Mouse (Mus musculus): ENCODE results near the gene Ifng. TPM values are rescaled to one million over a fixed set of nuclear protein-coding genes. Genes with fewer than 3 reads are reported as not detected.
"Not testable (repeated sequence)": the region's sequence is repeated elsewhere in the genome, so short reads cannot be mapped to it uniquely, and the experiment has no call there.

The Ifng gene
- polyA plus RNA-seq, 1 experiment from 2014 or later = not detected

DNA sequence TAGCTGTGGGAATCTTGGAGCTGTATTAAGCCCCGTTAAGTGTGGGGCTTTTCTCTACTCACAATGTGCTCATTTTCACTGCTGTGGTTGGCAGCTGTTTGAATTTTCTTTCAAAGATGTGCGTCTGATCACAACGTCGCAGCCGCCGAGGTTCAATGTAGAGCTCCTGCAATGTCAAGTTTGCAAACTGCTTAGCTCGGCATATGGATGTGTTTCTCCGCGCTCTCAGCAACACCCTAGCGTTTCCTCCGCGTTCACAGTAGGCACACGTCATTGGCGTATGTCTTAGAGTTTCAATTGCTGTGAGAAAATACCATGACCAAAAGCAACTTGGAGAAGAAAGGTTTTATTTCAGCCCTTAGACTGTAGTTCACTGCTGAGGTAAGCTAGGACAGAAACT, 5.1 kb downstream of the Ifng start:
- Histone ChIP-seq H3K4me2 (0 out of 2 replicates have a peak overlapping the region, but pooled peaks have one; percentile 8), H3K9me3 (replicated peaks) (no peaks in the 10 kb centered on the region), H3K4me1 (replicated peaks) (peaks cover 7% of the 10 kb centered on the region; the same call in 1 of the 2 replicates), H3K9ac (no peak overlapping the region), H3K36me3 (no peaks in the 10 kb centered on the region), H3K4me3 (no peak overlapping the region), H3K27me3 (no peaks in the 10 kb centered on the region), H3K27ac (no peak overlapping the region)
- no peak for ATAC-seq (replicated peaks; ENCODE audit: insufficient number of reproducible peaks, insufficient read depth, low FRiP score, low read depth)
- WGBS = 82% methylated on average over 14 of the region's 14 CpGs

DNA sequence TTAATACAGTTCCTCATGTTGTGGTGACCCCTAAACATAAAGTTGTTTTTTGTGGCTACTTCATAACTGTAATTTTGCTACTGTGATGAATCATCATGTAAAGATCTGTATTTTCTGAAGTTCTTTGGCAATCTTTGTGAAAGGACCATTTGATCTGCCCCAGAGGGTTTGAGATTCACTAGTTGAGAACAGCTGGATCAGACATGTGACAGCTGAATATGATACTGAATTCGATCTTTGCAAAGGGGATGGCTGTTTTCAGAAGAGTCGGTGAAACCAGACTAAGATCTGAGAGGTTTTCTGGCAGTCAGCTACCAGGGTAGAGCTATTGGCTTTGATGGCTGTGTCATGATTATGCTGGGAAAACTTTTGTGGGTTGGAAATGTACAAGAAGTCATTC, 10.9 kb downstream of the Ifng start:
- Histone ChIP-seq H3K27me3 (no peaks in the 10 kb centered on the region), H3K9ac (no peak overlapping the region), H3K9me3 (replicated peaks) (no peaks in the 10 kb centered on the region), H3K4me1 (replicated peaks) (no peaks in the 10 kb centered on the region), H3K4me3 (no peak overlapping the region), H3K36me3 (no peaks in the 10 kb centered on the region), H3K27ac (no peak overlapping the region), H3K4me2 (no peak overlapping the region)
- ATAC-seq (replicated peaks; ENCODE audit: insufficient number of reproducible peaks, insufficient read depth, low FRiP score, low read depth) = no peak
- 59% methylated on average over 2 of the region's 2 CpGs for WGBS

DNA sequence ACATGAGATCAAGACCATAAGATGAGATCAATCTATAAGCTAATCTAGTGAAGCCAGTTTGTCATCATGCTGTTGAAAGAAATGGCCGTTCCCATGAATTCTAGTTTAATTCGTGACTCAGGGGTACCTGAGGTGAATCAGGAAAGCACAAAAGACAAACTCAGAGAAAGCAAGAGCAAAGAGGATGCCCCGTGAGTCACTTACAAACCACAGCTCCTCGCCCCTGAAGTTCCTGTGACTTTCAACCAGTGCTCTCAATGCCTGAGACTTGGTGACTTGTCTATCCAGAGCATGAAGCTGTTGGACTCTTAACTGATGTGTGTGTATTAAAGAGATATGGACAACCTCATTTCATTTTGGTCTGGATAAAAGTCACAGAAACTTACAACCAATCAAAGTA, 17.9 kb downstream of the Ifng start:
- Histone ChIP-seq H3K4me2 (no peak overlapping the region), H3K36me3 (no peaks in the 10 kb centered on the region), H3K9ac (no peak overlapping the region), H3K27ac (no peak overlapping the region), H3K9me3 (replicated peaks) (no peaks in the 10 kb centered on the region), H3K4me1 (replicated peaks) (no peaks in the 10 kb centered on the region), H3K4me3 (no peak overlapping the region), H3K27me3 (no peaks in the 10 kb centered on the region)
- ATAC-seq (replicated peaks; ENCODE audit: insufficient number of reproducible peaks, insufficient read depth, low FRiP score, low read depth) = no peak
- WGBS = 69% methylated on average over 4 of the region's 4 CpGs

DNA sequence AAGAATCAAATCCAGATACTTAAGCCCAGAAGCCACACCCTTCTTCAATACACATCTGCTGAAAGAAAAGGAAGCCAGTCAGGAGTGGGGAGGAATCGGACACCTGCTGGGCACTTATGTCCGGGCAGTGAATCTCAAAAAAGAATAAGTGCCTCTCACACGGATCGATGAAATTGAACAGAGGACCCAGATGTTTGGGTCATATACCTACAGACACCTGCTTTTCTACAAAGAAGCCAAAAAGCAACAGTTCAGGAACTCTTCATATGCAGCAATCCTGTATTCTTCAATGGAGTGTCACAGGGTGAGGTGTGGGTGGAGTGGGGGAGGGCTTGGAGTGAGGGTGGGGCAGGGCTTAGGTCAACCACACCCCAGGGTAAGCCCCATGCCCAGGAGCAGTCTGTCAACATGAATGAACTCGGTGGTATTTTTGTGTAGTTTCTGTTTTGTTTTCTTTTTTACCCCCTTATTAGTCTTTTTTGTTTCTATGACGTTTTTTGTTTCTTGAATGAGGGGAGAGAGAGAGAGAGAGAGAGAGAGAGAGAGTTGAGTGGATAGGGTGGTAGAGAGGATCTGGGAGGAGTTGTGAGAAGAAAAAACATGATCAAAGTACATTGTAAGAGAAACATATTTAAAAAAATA, 20.4 kb downstream of the Ifng start:
- no peak overlapping the region for H3K9ac ChIP-seq
- no peaks in the 10 kb centered on the region for H3K27me3 ChIP-seq
- no peak overlapping the region for H3K27ac ChIP-seq
- H3K4me1 ChIP-seq (replicated peaks) = no peaks in the 10 kb centered on the region
- WGBS = 74% methylated on average over 6 of the region's 6 CpGs
- no peaks in the 10 kb centered on the region for H3K36me3 ChIP-seq
- H3K4me2 ChIP-seq = no peak overlapping the region
- ATAC-seq (replicated peaks; ENCODE audit: insufficient number of reproducible peaks, insufficient read depth, low FRiP score, low read depth) = no peak
- H3K4me3 ChIP-seq = no peak overlapping the region
- 0 out of 2 replicates have a peak, but pooled peaks cover 5% of the 10 kb centered on the region for H3K9me3 ChIP-seq (replicated peaks)

DNA sequence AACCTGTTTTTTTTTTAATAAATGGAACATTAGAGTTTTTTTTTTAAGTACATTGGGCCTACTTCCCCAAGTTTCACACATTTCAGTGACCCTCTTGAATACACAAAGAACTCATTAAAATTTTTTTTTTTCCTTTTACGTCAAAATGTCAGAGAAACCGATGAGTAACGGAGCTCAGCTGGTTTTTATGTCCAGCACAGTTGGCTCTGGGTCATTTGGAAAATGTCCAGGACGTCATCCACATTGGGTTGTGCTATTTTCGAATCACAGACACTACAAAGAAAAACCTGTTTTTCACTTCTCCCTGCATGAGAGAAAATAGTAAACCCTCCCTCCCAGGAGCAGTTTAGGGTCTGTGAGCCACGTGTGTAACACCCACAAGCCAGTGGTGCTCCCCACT, 25.6 kb downstream of the Ifng start:
- Histone ChIP-seq H3K4me1 (replicated peaks) (no peaks in the 10 kb centered on the region), H3K27me3 (no peaks in the 10 kb centered on the region), H3K9ac (no peak overlapping the region), H3K4me3 (no peak overlapping the region), H3K36me3 (no peaks in the 10 kb centered on the region), H3K4me2 (no peak overlapping the region), H3K27ac (no peak overlapping the region), H3K9me3 (replicated peaks) (0 out of 2 replicates have a peak, but pooled peaks cover 5% of the 10 kb centered on the region)
- ATAC-seq (replicated peaks; ENCODE audit: insufficient number of reproducible peaks, insufficient read depth, low FRiP score, low read depth) = no peak
- 39% methylated on average over 6 of the region's 6 CpGs for WGBS

DNA sequence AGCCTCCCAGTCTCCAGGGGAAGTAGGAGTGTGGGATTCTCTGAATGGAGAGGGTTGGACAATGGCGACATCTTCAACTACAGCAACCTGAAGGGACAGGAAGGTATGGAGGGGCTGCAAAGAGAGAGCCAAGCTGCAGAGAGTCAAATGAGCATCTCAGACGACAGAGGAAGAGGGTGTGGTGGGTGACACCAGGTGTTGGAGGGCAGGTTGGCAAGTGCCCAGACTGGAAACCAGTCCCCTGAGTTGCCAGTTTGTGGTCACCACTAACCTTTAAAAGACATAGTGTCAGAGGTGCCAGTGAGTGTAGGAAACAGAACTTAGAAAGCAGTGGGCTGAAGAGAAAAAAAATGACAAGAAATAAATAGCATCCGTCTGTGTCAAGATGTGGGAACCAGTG, 28.2 kb downstream of the Ifng start:
- no peaks in the 10 kb centered on the region for H3K27me3 ChIP-seq
- H3K9me3 ChIP-seq (replicated peaks) = 0 out of 2 replicates have a peak, but pooled peaks cover 5% of the 10 kb centered on the region
- H3K4me2 ChIP-seq = no peak overlapping the region
- no peak overlapping the region for H3K4me3 ChIP-seq
- H3K9ac ChIP-seq = no peak overlapping the region
- no peak overlapping the region for H3K27ac ChIP-seq
- H3K4me1 ChIP-seq (replicated peaks) = no peaks in the 10 kb centered on the region
- ATAC-seq (replicated peaks; ENCODE audit: insufficient number of reproducible peaks, insufficient read depth, low FRiP score, low read depth) = no peak
- H3K36me3 ChIP-seq = no peaks in the 10 kb centered on the region
- 70% methylated on average over 3 of the region's 3 CpGs for WGBS

DNA sequence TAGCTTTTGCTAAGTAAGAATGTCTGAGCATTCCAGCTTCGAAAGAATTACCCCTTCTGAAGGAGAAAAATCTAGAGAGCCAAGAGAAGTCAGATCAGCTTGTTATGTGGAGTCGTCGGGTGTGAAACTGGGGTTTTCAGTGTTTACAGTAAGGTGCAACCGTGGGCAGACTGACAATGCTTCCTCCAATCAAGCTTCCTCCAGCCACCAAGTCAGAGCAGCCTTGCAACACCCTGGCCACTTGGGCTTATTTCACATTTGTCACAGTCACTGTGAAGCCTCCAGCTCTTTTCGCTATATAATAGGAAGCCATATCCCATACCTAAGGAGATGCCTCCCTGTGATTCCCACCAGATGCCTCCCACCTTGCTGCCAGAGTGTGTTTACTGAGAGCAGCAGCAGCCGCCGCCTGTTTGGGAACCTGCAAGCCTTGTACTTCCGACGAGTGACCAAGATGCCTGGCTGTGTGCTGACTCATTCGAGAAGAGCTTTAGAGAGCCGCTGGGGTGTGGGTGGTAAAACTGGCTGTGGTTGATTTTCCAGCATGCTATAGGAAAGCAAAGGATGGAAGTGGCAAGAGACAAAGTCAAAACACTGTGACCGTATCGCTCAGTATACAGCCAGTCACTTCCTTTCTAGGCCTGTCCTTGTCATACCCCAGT, 29.6 kb downstream of the Ifng start:
- Histone ChIP-seq H3K27ac (no peak overlapping the region), H3K9me3 (replicated peaks) (no peaks in the 10 kb centered on the region), H3K9ac (no peak overlapping the region), H3K27me3 (no peaks in the 10 kb centered on the region), H3K4me1 (replicated peaks) (no peaks in the 10 kb centered on the region), H3K36me3 (no peaks in the 10 kb centered on the region), H3K4me2 (no peak overlapping the region), H3K4me3 (no peak overlapping the region)
- ATAC-seq (replicated peaks; ENCODE audit: insufficient number of reproducible peaks, insufficient read depth, low FRiP score, low read depth) = no peak
- WGBS = 50% methylated on average over 13 of the region's 13 CpGs

DNA sequence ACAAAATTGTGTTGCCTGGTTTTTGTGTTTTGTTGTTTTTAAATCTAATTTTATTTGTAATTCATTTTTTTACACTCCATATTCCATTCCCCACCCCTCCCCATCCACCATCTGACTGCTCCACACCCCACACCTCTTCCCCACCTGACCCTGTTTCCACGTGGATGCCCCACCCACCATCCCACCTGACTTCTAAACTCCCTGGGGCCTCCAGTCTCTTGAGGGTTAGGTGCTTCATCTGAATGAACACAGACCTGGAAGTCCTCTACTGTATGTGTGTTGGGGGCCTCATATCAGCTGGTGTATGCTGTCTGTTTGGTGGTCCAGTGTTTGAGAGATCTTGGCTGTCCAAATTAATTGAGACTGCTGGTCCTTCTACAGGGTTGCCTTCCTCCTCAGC, 32.0 kb downstream of the Ifng start:
- not testable (repeated sequence) for H3K36me3 ChIP-seq; H3K4me2 ChIP-seq; H3K9ac ChIP-seq; H3K9me3 ChIP-seq (replicated peaks); H3K27ac ChIP-seq; H3K4me3 ChIP-seq; ATAC-seq (replicated peaks; ENCODE audit: insufficient number of reproducible peaks, insufficient read depth, low FRiP score, low read depth); H3K4me1 ChIP-seq (replicated peaks); H3K27me3 ChIP-seq
- 70% methylated on average over 1 of the region's 1 CpGs for WGBS

DNA sequence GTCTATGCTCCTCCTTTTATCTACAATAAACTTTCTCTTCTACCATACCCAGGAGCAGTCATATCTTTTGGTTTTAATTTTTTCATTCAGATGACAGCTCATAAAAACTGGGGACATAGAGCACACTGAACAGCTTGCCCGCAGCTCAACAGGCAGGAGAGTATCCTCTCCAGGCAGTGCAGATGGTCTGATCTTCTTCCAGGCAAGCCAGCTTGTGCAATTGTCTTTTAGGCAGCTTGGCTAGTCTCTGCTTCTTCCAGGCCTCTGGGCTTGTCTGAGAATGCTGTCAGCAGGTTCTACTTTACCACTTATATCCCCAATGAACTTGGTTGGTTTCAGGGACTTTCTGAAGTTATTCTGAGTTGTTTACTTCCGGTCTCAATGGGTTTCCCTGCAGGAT, 35.9 kb downstream of the Ifng start:
- H3K9me3 ChIP-seq (replicated peaks) = no peaks in the 10 kb centered on the region
- no peak for ATAC-seq (replicated peaks; ENCODE audit: insufficient number of reproducible peaks, insufficient read depth, low FRiP score, low read depth)
- no peak overlapping the region for H3K4me3 ChIP-seq
- no peaks in the 10 kb centered on the region for H3K27me3 ChIP-seq
- H3K9ac ChIP-seq = no peak overlapping the region
- H3K36me3 ChIP-seq = no peaks in the 10 kb centered on the region
- H3K4me2 ChIP-seq = no peak overlapping the region
- 63% methylated on average over 2 of the region's 2 CpGs for WGBS
- H3K4me1 ChIP-seq (replicated peaks) = no peaks in the 10 kb centered on the region
- H3K27ac ChIP-seq = no peak overlapping the region

DNA sequence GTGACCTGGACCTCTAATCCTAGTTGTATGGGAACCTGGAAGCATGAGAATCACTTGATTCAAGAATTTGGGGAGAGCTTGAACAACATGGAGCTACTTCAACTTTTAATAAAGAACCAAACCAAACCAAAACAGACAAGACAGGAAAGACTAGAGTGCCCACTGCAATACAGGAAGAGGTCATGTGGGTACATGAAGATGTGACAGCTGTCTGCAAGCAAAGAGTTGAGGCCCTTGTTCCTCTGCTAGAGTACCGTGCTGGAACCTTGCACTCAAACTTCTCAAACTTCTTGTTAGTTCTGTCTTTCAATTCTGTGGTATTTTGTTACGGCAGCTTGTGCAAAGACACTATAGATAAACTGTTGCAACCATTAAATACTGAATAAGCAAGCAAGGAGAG, 36.5 kb downstream of the Ifng start:
- no peak for ATAC-seq (replicated peaks; ENCODE audit: insufficient number of reproducible peaks, insufficient read depth, low FRiP score, low read depth)
- 71% methylated on average over 2 of the region's 2 CpGs for WGBS
- H3K27ac ChIP-seq = no peak overlapping the region

DNA sequence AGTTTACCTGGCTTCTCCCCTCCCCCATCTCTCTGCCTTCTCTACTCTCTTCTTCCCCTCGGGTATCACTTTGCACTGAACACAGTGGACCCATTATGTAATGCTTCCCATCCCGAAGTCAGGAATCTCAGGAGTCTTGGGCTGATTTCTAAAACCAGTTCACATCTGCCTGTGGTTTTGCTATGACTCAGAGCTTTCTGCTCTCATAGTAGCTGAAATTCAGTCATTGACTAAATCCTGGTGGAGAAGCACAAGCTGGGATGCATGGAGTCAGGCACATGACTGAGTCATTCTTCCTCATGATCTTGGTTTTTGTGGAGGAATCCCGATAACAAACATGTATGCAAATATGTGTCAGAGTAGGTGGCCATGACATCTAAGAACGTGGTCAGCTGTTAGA, 38.4 kb downstream of the Ifng start:
- H3K36me3 ChIP-seq = no peaks in the 10 kb centered on the region
- no peak overlapping the region for H3K27ac ChIP-seq
- WGBS = 65% methylated on average over 4 of the region's 4 CpGs
- H3K4me2 ChIP-seq = no peak overlapping the region
- no peaks in the 10 kb centered on the region for H3K27me3 ChIP-seq
- H3K9me3 ChIP-seq (replicated peaks) = no peaks in the 10 kb centered on the region
- no peaks in the 10 kb centered on the region for H3K4me1 ChIP-seq (replicated peaks)
- no peak for ATAC-seq (replicated peaks; ENCODE audit: insufficient number of reproducible peaks, insufficient read depth, low FRiP score, low read depth)
- H3K9ac ChIP-seq = no peak overlapping the region
- no peak overlapping the region for H3K4me3 ChIP-seq

More for the DNA sequence above, 36.5 kb downstream of the Ifng start:
- H3K4me3 ChIP-seq = no peak overlapping the region
- no peak overlapping the region for H3K4me2 ChIP-seq
- H3K9me3 ChIP-seq (replicated peaks) = no peaks in the 10 kb centered on the region
- H3K36me3 ChIP-seq = no peaks in the 10 kb centered on the region
- H3K27me3 ChIP-seq = no peaks in the 10 kb centered on the region
- no peak overlapping the region for H3K9ac ChIP-seq
- no peaks in the 10 kb centered on the region for H3K4me1 ChIP-seq (replicated peaks)

DNA sequence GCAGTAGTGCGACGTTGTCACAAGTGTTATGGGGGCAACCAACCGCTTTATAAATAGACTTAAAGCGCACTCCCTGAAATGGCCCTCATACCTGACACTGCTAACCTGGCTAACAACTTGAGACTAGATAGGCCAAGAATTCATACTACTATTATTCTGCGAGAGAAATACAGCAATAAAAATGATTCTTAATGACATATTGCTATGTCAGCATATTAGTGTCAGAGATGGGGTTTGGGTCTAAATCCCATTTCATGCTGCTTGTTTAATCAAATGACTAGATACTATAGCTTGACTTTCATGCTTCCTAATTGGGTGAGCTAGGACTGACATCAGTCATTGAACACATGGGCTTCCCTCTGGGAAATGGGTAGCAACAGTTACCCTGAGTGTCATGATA, 39.3 kb downstream of the Ifng start:
- Histone ChIP-seq H3K27me3 (no peaks in the 10 kb centered on the region), H3K9ac (no peak overlapping the region), H3K4me2 (no peak overlapping the region), H3K4me1 (replicated peaks) (no peaks in the 10 kb centered on the region), H3K27ac (no peak overlapping the region), H3K4me3 (no peak overlapping the region), H3K9me3 (replicated peaks) (no peaks in the 10 kb centered on the region), H3K36me3 (no peaks in the 10 kb centered on the region)
- 94% methylated on average over 5 of the region's 5 CpGs for WGBS
- no peak for ATAC-seq (replicated peaks; ENCODE audit: insufficient number of reproducible peaks, insufficient read depth, low FRiP score, low read depth)
